Mouse (Mus musculus): ENCODE results near the gene Teddm2. TPM values are rescaled to one million over a fixed set of nuclear protein-coding genes. Genes with fewer than 3 reads are reported as not detected.

The Teddm2 gene
- polyA plus RNA-seq, 1 experiment from 2014 or later: 1.6 TPM

GRCm38 (mm10) chr1:153803530-153803929, 96.5 kb downstream of the Teddm2 start:
- Histone ChIP-seq H3K4me2 (no peak overlapping the region), H3K9me3 (no peaks in the 10 kb centered on the region), H3K9ac (no peak overlapping the region), H3K36me3 (no peaks in the 10 kb centered on the region), H3K4me1 (replicated peaks) (no peaks in the 10 kb centered on the region), H3K4me3 (no peak overlapping the region), H3K27me3 (no peaks in the 10 kb centered on the region), H3K27ac (replicated peaks) (no peak overlapping the region)
- no peak for ATAC-seq (ENCODE audit: low FRiP score, low read depth)
- 77% methylated on average over 8 of the region's 8 CpGs for WGBS

GRCm38 (mm10) chr1:153802691-153803090, 97.3 kb downstream of the Teddm2 start:
- Histone ChIP-seq H3K4me2 (no peak overlapping the region), H3K4me1 (replicated peaks) (no peaks in the 10 kb centered on the region), H3K36me3 (no peaks in the 10 kb centered on the region), H3K9ac (no peak overlapping the region), H3K27ac (replicated peaks) (no peak overlapping the region), H3K4me3 (no peak overlapping the region), H3K27me3 (no peaks in the 10 kb centered on the region), H3K9me3 (no peaks in the 10 kb centered on the region)
- 89% methylated on average over 7 of the region's 7 CpGs for WGBS
- no peak for ATAC-seq (ENCODE audit: low FRiP score, low read depth)

Small RNAs within 50 kb of the gene (microRNA-seq; reads per million reads assigned to microRNA genes)
- 14.8 reads per million, percentile 31 among the genes with 10 or more reads in this experiment for gene Mir8114

Other genes with a start within 250 kb of the Teddm2 start
- 21.2 and 21.6 TPM in 2 replicates for gene Rgs8, start 247.2 kb downstream of the Teddm2 start, polyA plus RNA-seq (2015; fragmentation: Nextera tagmentation; extraction: Ambion mirVana)
- gene Rgs16, start 159.9 kb downstream of the Teddm2 start, polyA plus RNA-seq (2015; fragmentation: Nextera tagmentation; extraction: Ambion mirVana): 12.4 and 17.1 TPM in 2 replicates
- gene Rnasel, start 150.8 kb downstream of the Teddm2 start, polyA plus RNA-seq (2015; fragmentation: Nextera tagmentation; extraction: Ambion mirVana): 39.5 and 40.1 TPM in 2 replicates
- gene Rgsl1, start 56.1 kb downstream of the Teddm2 start, polyA plus RNA-seq (2015; fragmentation: Nextera tagmentation; extraction: Ambion mirVana): 0.09 and 0.26 TPM in 2 replicates
- gene Teddm1b, start 25.9 kb downstream of the Teddm2 start, polyA plus RNA-seq (2015; fragmentation: Nextera tagmentation; extraction: Ambion mirVana): 0.45 and 1.0 TPM in 2 replicates
- not detected in 2 replicates for gene Teddm1a, start 8.5 kb downstream of the Teddm2 start, polyA plus RNA-seq (2015; fragmentation: Nextera tagmentation; extraction: Ambion mirVana)
- gene Glul, start 284 bp downstream of the Teddm2 start, polyA plus RNA-seq (2015; fragmentation: Nextera tagmentation; extraction: Ambion mirVana): 214 and 219 TPM in 2 replicates